Mouse (Mus musculus) testis, adult 2 months (tissue): ENCODE measurements around the gene Asb18. TPM values are rescaled to one million over a fixed set of nuclear protein-coding genes. Genes with fewer than 3 reads are reported as not detected.

ENCODE experiments used
- H3K27ac ChIP-seq: fragments of 200-500 bp; 2 replicates; pipeline ENCODE4 v1.5.1; 2012; ENCODE audit warnings: low read depth, low read length; ENCODE audit not compliant: control insufficient read depth, insufficient read depth
- H3K27me3 ChIP-seq: fragments of 200-500 bp; 2 replicates; pipeline ENCODE4 v1.6.1; 2012; ENCODE audit warnings: mild to moderate bottlenecking, low read length, moderate library complexity; ENCODE audit not compliant: control insufficient read depth, insufficient read depth
- H3K36me3 ChIP-seq: fragments of 200-500 bp; 2 replicates; pipeline ENCODE4 v1.6.1; 2012; ENCODE audit warnings: mild to moderate bottlenecking, low read length; ENCODE audit not compliant: control insufficient read depth, insufficient read depth
- H3K4me1 ChIP-seq: fragments of 200-500 bp; 2 replicates; pipeline ENCODE4 v1.6.1; 2012; ENCODE audit warnings: low read length; ENCODE audit not compliant: control insufficient read depth, insufficient read depth
- H3K4me3 ChIP-seq: fragments of 200-500 bp; 2 replicates; pipeline ENCODE4 v1.5.1; 2012; ENCODE audit warnings: low read depth, mild to moderate bottlenecking, low read length, moderate library complexity, mixed read lengths; ENCODE audit not compliant: control insufficient read depth
- CTCF ChIP-seq: fragments of 200-500 bp; IDR thresholded peaks from 2 replicates; pipeline ENCODE4 v1.5.1; 2012; ENCODE audit warnings: low read depth, mild to moderate bottlenecking, inconsistent platforms, low read length, moderate library complexity; ENCODE audit not compliant: control insufficient read depth, insufficient read depth, insufficient replicate concordance
- POLR2A ChIP-seq: fragments of 200-500 bp; IDR thresholded peaks from 2 replicates; pipeline ENCODE4 v1.6.1; 2012; ENCODE audit warnings: low read depth, mild to moderate bottlenecking, inconsistent platforms, low read length, moderate library complexity; ENCODE audit not compliant: control insufficient read depth
- polyA plus RNA-seq: library from polyadenylated mRNA; depleted of rRNA; stranded (reverse); fragments of >200 nt; gene quantifications from 2 replicates; pipeline ENCODE4 v1.2.3, GENCODE M21; 2012

Gene Asb18
- polyA plus RNA-seq, 1 experiment: 0.22 TPM

- Histone ChIP-seq H3K27ac (no peak overlapping the region), H3K36me3 (no peaks in the 10 kb centered on the region), H3K4me3 (no peak overlapping the region), H3K27me3 (peaks cover 2% of the 10 kb centered on the region; the same call in 1 of the 2 replicates), H3K4me1 (peaks cover 2% of the 10 kb centered on the region; the same call in 1 of the 2 replicates)
- TF ChIP-seq POLR2A (no peak), CTCF (no peak)
Measured at GRCm38 (mm10) chr1:89921806-89922205, 92.7 kb downstream of the Asb18 start.

- peaks cover 2% of the 10 kb centered on the region; the same call in 1 of the 2 replicates for H3K4me1 ChIP-seq
- no peaks in the 10 kb centered on the region for H3K36me3 ChIP-seq
- H3K27ac ChIP-seq: no peak overlapping the region
- no peak overlapping the region for H3K4me3 ChIP-seq
- H3K27me3 ChIP-seq: peaks cover 2% of the 10 kb centered on the region; the same call in 1 of the 2 replicates
- TF ChIP-seq CTCF (no peak), POLR2A (no peak)
Measured at GRCm38 (mm10) chr1:89919206-89919605, 95.3 kb downstream of the Asb18 start.

GRCm38 (mm10) chr1:89918111-89918510 is 96.4 kb downstream of the Asb18 start:
- no peaks in the 10 kb centered on the region for H3K36me3 ChIP-seq
- TF ChIP-seq CTCF: no peak
- no peak for TF ChIP-seq POLR2A
- no peak overlapping the region for H3K27ac ChIP-seq
- no peaks in the 10 kb centered on the region for H3K4me1 ChIP-seq
- no peak overlapping the region for H3K4me3 ChIP-seq
- no peaks in the 10 kb centered on the region; the same call in 1 of the 2 replicates for H3K27me3 ChIP-seq

- H3K27me3 ChIP-seq: no peaks in the 10 kb centered on the region
- no peak for TF ChIP-seq POLR2A
- no peak for TF ChIP-seq CTCF
- H3K4me1 ChIP-seq: no peaks in the 10 kb centered on the region
- H3K36me3 ChIP-seq: no peaks in the 10 kb centered on the region
- H3K27ac ChIP-seq: no peak overlapping the region
- H3K4me3 ChIP-seq: no peak overlapping the region
Measured at GRCm38 (mm10) chr1:89913611-89914010, 100.9 kb downstream of the Asb18 start.

GRCm38 (mm10) chr1:89912392-89912791 is 102.1 kb downstream of the Asb18 start:
- no peaks in the 10 kb centered on the region for H3K36me3 ChIP-seq
- no peak for TF ChIP-seq POLR2A
- no peak for TF ChIP-seq CTCF
- H3K27ac ChIP-seq: no peak overlapping the region
- H3K4me3 ChIP-seq: no peak overlapping the region
- no peaks in the 10 kb centered on the region for H3K4me1 ChIP-seq
- no peaks in the 10 kb centered on the region for H3K27me3 ChIP-seq

GRCm38 (mm10) chr1:89909796-89910195 is 104.7 kb downstream of the Asb18 start:
- TF ChIP-seq POLR2A (no peak), CTCF (no peak)
- H3K27ac ChIP-seq: no peak overlapping the region
- no peaks in the 10 kb centered on the region for H3K36me3 ChIP-seq
- H3K4me1 ChIP-seq: no peaks in the 10 kb centered on the region
- no peak overlapping the region for H3K4me3 ChIP-seq
- no peaks in the 10 kb centered on the region for H3K27me3 ChIP-seq

GRCm38 (mm10) chr1:89902641-89903040 is 111.8 kb downstream of the Asb18 start:
- Histone ChIP-seq H3K27me3 (no peaks in the 10 kb centered on the region), H3K27ac (no peak overlapping the region), H3K4me1 (no peaks in the 10 kb centered on the region), H3K36me3 (no peaks in the 10 kb centered on the region), H3K4me3 (no peak overlapping the region)
- TF ChIP-seq POLR2A: no peak
- TF ChIP-seq CTCF: no peak

GRCm38 (mm10) chr1:89902236-89902635 is 112.2 kb downstream of the Asb18 start:
- Histone ChIP-seq H3K4me1 (no peaks in the 10 kb centered on the region), H3K4me3 (no peak overlapping the region), H3K27me3 (no peaks in the 10 kb centered on the region), H3K36me3 (no peaks in the 10 kb centered on the region), H3K27ac (no peak overlapping the region)
- no peak for TF ChIP-seq POLR2A
- no peak for TF ChIP-seq CTCF
